Mouse (Mus musculus) liver, postnatal 0 days (tissue): ENCODE measurements around the gene Akap12. TPM values are rescaled to one million over a fixed set of nuclear protein-coding genes. Genes with fewer than 3 reads are reported as not detected.

Source experiments
- ATAC-seq: fragments of 200-750 bp; cut with Nextera tagmentation; 2 replicates; pipeline ENCODE4 v1.8.0; 2017; ENCODE audit warnings: mild to moderate bottlenecking, moderate library complexity
- DNase-seq: peaks from one replicate; pipeline ENCODE4 v3.0.0-alpha.2; 2016
- H3K27ac ChIP-seq: fragments of 300-500 bp; sonication (generic); 2 replicates; pipeline ENCODE4 v1.5.1; 2014; ENCODE audit warnings: antibody characterized with exemption, moderate library complexity, mild to moderate bottlenecking, low read depth
- H3K27me3 ChIP-seq: fragments of 300-500 bp; sonication (generic); 2 replicates; pipeline ENCODE4 v1.6.1; 2014; ENCODE audit warnings: low read length, control low read depth, mixed read lengths; ENCODE audit not compliant: insufficient read depth
- H3K36me3 ChIP-seq: fragments of 300-500 bp; sonication (generic); replicated peaks from 2 replicates; pipeline ENCODE4 v1.6.1; 2014; ENCODE audit warnings: mild to moderate bottlenecking, control low read depth, low read length, moderate library complexity, mixed read lengths; ENCODE audit not compliant: insufficient read depth
- H3K4me1 ChIP-seq: fragments of 300-500 bp; sonication (generic); 2 replicates; pipeline ENCODE4 v1.6.1; 2014; ENCODE audit warnings: antibody characterized with exemption, mild to moderate bottlenecking, control low read depth; ENCODE audit not compliant: insufficient read depth
- H3K4me2 ChIP-seq: fragments of 300-500 bp; sonication (generic); 2 replicates; pipeline ENCODE4 v1.6.1; 2014; ENCODE audit warnings: low read depth, mild to moderate bottlenecking, low read length, moderate library complexity, mixed read lengths
- H3K4me3 ChIP-seq: fragments of 300-500 bp; sonication (generic); 2 replicates; pipeline ENCODE4 v1.5.1; 2014; ENCODE audit warnings: low read depth, low read length
- H3K9ac ChIP-seq: fragments of 300-500 bp; sonication (generic); replicated peaks from 2 replicates; pipeline ENCODE4 v1.6.1; 2014; ENCODE audit warnings: mild to moderate bottlenecking, moderate library complexity
- H3K9me3 ChIP-seq: fragments of 300-500 bp; sonication (generic); 2 replicates; pipeline ENCODE4 v1.6.1; 2016; ENCODE audit warnings: mild to moderate bottlenecking, control low read depth, low read length, mixed read lengths
- CTCF ChIP-seq: sonication (generic); IDR thresholded peaks from 2 replicates; pipeline ENCODE4 v1.5.1; 2016; ENCODE audit warnings: antibody characterized with exemption, low read depth
- EP300 ChIP-seq: IDR thresholded peaks from 2 replicates; pipeline ENCODE4 v1.6.1; 2016; ENCODE audit warnings: antibody characterized with exemption, low read depth, mild to moderate bottlenecking
- WGBS: fragments of 180-500 bp; shearing (Covaris S2); extraction: QIAGEN DNeasy Blood & Tissue Kit; methylation state at CpG from one replicate; pipeline ENCODE4 v1.1.7; 2014; ENCODE audit not compliant: insufficient replicate concordance; 5-methylcytosine and 5-hydroxymethylcytosine counted together
- polyA plus RNA-seq: library from polyadenylated mRNA; unstranded; fragments of >200 nt; fragmentation: Nextera tagmentation; extraction: Ambion mirVana; gene quantifications from 2 replicates; pipeline ENCODE4 v1.2.1, GENCODE M21; 2015

The Akap12 gene
- polyA plus RNA-seq, 1 experiment from 2014 or later: 3.9 TPM

- DNase-seq (peak; percentile 28), ATAC-seq (no peak)
- WGBS: 44% methylated on average over 6 of the region's 6 CpGs
- Histone ChIP-seq H3K36me3 (peaks cover 9% of the 10 kb centered on the region; the same call in 1 of the 2 replicates), H3K27ac (0 out of 2 replicates have a peak overlapping the region, but pooled peaks have one; percentile 13), H3K27me3 (no peaks in the 10 kb centered on the region), H3K9me3 (no peaks in the 10 kb centered on the region), H3K4me2 (peak overlapping the region; percentile 3; the same call in 1 of the 2 replicates), H3K9ac (no peak overlapping the region), H3K4me1 (peaks cover 34% of the 10 kb centered on the region), H3K4me3 (no peak overlapping the region)
- TF ChIP-seq EP300 (no peak), CTCF (peak; percentile 66)
Measured at GRCm38 (mm10) chr10:4391851-4392250, 125.7 kb downstream of the Akap12 start.

GRCm38 (mm10) chr10:4395321-4395720, 129.1 kb downstream of the Akap12 start:
- DNase-seq: no peak
- Histone ChIP-seq H3K36me3 (peaks cover 15% of the 10 kb centered on the region; the same call in 1 of the 2 replicates), H3K9ac (no peak overlapping the region), H3K4me3 (no peak overlapping the region), H3K27me3 (no peaks in the 10 kb centered on the region), H3K4me1 (peaks cover 18% of the 10 kb centered on the region), H3K9me3 (no peaks in the 10 kb centered on the region), H3K27ac (no peak overlapping the region), H3K4me2 (no peak overlapping the region)
- TF ChIP-seq CTCF (no peak), EP300 (no peak)
- ATAC-seq: no peak
- WGBS: 85% methylated on average over 3 of the region's 3 CpGs

- 78% methylated on average over 5 of the region's 5 CpGs for WGBS
- Histone ChIP-seq H3K4me3 (no peak overlapping the region), H3K4me2 (no peak overlapping the region), H3K9ac (no peak overlapping the region), H3K4me1 (0 out of 2 replicates have a peak, but pooled peaks cover 1% of the 10 kb centered on the region), H3K27me3 (no peaks in the 10 kb centered on the region), H3K9me3 (no peaks in the 10 kb centered on the region), H3K36me3 (peaks cover 16% of the 10 kb centered on the region), H3K27ac (no peak overlapping the region)
- TF ChIP-seq CTCF (no peak), EP300 (no peak)
- ATAC-seq: no peak
- DNase-seq: no peak
Measured at GRCm38 (mm10) chr10:4398058-4398457, 131.9 kb downstream of the Akap12 start.

GRCm38 (mm10) chr10:4404895-4405491, 138.8 kb downstream of the Akap12 start:
- H3K4me1 ChIP-seq: no peaks in the 10 kb centered on the region
- DNase-seq (peak; percentile 39), ATAC-seq (no peak; the same call in 1 of the 2 replicates)
- no peaks in the 10 kb centered on the region for H3K9me3 ChIP-seq
- H3K9ac ChIP-seq: no peak overlapping the region
- 53% methylated on average over 5 of the region's 5 CpGs for WGBS
- TF ChIP-seq CTCF: peak; percentile 82
- TF ChIP-seq EP300: no peak
- H3K4me3 ChIP-seq: no peak overlapping the region
- no peaks in the 10 kb centered on the region for H3K27me3 ChIP-seq
- no peak overlapping the region for H3K4me2 ChIP-seq
- no peak overlapping the region for H3K27ac ChIP-seq
- H3K36me3 ChIP-seq: peaks cover 39% of the 10 kb centered on the region

GRCm38 (mm10) chr10:4405511-4405910, 139.3 kb downstream of the Akap12 start:
- Histone ChIP-seq H3K4me2 (no peak overlapping the region), H3K27me3 (no peaks in the 10 kb centered on the region), H3K4me3 (no peak overlapping the region), H3K36me3 (peaks cover 43% of the 10 kb centered on the region), H3K9me3 (no peaks in the 10 kb centered on the region), H3K27ac (no peak overlapping the region), H3K9ac (no peak overlapping the region), H3K4me1 (no peaks in the 10 kb centered on the region)
- TF ChIP-seq CTCF (no peak), EP300 (no peak)
- peak; percentile 63 for ATAC-seq
- DNase-seq: no peak
- WGBS: 39% methylated on average over 5 of the region's 5 CpGs

- Histone ChIP-seq H3K4me2 (no peak overlapping the region), H3K4me3 (no peak overlapping the region), H3K9ac (no peak overlapping the region), H3K9me3 (no peaks in the 10 kb centered on the region), H3K27me3 (no peaks in the 10 kb centered on the region), H3K4me1 (no peaks in the 10 kb centered on the region), H3K27ac (no peak overlapping the region), H3K36me3 (peaks cover 49% of the 10 kb centered on the region)
- ATAC-seq (no peak), DNase-seq (no peak)
- 69% methylated on average over 1 of the region's 1 CpGs for WGBS
- TF ChIP-seq EP300 (no peak), CTCF (no peak)
Measured at GRCm38 (mm10) chr10:4407191-4407590, 141.0 kb downstream of the Akap12 start.

Other genes starting within 250 kb of the Akap12 start
- gene Zbtb2, start 121.7 kb downstream of the Akap12 start, polyA plus RNA-seq: 3.1 TPM in 2 replicates
- 15.6 and 16.6 TPM in 2 replicates for gene Rmnd1, start 166.0 kb downstream of the Akap12 start, polyA plus RNA-seq
- gene Armt1, start 166.1 kb downstream of the Akap12 start, polyA plus RNA-seq: 12.3 and 13.6 TPM in 2 replicates
- gene Ccdc170, start 216.1 kb downstream of the Akap12 start, polyA plus RNA-seq: not detected in 2 replicates